Mouse (Mus musculus) mouse embryonic stem cell (cell line): Measurements from ENCODE around the gene Abhd16a.

Experiments
- in situ Hi-C, 2 experiments: fragments of 300-500 bp; cut with MboI; formaldehyde crosslinking; loops; 1 replicate in 1 of 2; 3 replicates in 1 of 2; pipeline ENCODE4 v1.14.3; 2019 to 2020; ENCODE audit warnings: low sequenced_read_pairs in 2 of 2, low pct_unique_long_range_greater_than_20kb in 1 of 2, mixed read lengths in 1 of 2; ENCODE audit not compliant: unreplicated experiment in 1 of 2

Abhd16a gene

DNA sequence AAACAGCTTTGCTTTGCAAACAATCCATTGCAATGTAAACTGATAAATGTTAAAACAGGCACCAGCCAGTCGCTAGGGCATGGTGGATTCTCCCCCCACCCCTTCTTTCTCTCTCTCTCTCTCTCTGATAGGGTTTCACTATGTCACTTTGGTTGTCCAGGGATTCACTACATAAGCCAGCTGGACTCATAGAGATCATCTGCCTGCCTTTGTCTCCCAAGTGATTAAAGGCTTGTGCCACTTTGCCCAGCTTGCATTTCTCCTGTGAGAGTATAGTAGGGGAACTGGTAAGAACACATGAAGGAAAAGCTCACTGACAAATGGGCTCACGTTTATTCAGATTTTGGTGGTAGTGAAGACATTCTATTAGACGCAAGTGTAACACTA lies 43.1 kb downstream of the Abhd16a start:
- in situ Hi-C loops, result no loop called here

GRCm38 (mm10) chr17:35133517-35133916 lies 44.5 kb downstream of the Abhd16a start:
- in situ Hi-C loops, result no loop called here

DNA sequence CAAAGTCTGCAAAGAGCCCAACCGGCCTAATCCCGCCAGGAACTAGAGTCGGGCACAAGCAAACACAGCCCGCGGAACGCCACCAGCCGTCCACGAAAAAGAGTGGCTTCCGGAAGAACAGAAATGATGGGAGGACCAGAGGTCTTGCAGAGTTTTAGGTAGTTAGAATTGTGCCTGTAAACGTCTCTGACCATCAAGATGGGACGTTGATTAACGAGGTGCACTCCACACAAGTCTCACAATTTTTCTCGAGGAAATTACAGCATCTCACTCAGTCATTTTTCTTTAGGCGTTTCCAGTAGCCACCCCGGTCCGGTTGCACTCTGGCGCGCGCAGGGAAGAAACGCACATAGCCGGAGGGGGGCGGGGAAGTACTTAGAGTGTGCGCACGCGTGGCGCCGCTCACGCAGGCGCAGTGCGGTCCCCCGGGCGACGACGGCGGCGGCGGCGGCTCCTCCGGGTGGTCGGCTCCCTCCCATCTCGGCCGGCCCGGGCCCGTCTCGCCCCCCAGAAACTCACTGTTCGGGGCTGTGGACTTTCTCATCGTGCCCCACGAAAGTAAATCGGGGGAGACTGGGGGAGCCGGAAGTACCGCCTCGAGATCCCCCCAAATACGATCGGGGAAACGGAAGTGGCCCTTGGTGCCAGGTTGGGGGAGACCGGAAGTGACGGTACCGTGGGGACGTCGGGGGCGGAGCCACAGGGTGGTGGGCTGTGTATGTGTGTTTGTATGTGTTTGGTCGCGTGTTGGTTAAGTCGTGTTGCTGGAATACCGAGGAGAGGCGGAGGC lies 45.9 kb downstream of the Abhd16a start, which contains the start of gene Bag6:
Bag6 (plus strand) TSS at position 378 of the 790 bp plus-strand sequence.
- in situ Hi-C loops, result no loop called here

- in situ Hi-C loops, result no loop called here
Measured at GRCm38 (mm10) chr17:35135591-35136320, 46.7 kb downstream of the Abhd16a start.

- in situ Hi-C loops, result no loop called here
Measured at GRCm38 (mm10) chr17:35139269-35139668, 50.2 kb downstream of the Abhd16a start.

DNA sequence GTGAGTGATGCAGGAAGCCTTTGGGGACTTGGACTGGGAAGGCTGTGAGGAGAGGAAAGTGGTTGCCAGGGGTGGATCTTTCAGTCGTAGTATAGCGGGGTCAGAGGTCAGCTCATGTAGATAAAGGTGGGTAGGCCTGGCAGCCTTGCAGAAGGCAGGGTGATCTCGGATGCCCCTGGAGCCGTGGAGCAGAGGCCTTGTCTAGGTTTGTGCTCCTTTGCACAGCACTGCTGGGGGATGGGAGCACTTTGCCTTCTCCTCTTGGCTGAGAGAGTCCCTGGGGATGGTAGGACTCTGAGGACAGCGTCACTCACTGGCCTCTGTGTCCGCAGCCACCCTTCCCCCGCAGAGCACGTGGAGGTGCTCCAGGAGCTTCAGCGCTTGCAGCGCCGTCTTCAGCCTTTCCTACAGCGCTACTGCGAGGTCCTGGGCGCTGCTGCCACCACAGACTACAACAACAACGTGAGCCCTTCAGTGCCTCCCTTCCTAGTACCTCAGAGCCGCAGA lies 51.5 kb downstream of the Abhd16a start:
- in situ Hi-C loops, result loop anchor here in 1 of 2 experiments (10.0 kb wide), 1 partner anchor 126 kb away; the partner anchor contains the start of gene Vwa7

GRCm38 (mm10) chr17:35141971-35142370 lies 52.9 kb downstream of the Abhd16a start:
- in situ Hi-C loops, result loop anchor here in 1 of 2 experiments (10.0 kb wide), 1 partner anchor 127 kb away; the partner anchor contains the start of gene Vwa7

DNA sequence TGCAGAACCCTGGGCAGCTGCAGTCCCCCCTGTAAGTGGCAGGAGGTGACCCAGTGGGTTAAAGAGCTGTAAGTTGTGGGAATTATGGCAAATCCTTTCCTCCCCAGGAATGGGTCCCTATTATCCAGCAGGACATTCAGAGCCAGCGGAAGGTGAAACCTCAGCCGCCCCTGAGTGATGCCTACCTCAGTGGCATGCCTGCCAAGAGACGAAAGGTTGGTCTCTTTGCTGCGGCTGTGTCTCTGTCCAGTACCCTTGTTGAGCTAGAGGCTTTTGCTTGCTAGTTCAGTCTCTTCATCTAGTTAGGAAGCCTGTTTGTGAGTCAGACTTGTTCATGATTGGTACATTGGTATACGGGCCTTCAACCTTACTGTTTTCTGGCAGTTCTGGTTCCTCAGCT lies 57.1 kb downstream of the Abhd16a start:
- in situ Hi-C loops, result loop anchor here in 1 of 2 experiments (10.0 kb wide), 1 partner anchor 131 kb away; the partner anchor contains the start of gene Vwa7

DNA sequence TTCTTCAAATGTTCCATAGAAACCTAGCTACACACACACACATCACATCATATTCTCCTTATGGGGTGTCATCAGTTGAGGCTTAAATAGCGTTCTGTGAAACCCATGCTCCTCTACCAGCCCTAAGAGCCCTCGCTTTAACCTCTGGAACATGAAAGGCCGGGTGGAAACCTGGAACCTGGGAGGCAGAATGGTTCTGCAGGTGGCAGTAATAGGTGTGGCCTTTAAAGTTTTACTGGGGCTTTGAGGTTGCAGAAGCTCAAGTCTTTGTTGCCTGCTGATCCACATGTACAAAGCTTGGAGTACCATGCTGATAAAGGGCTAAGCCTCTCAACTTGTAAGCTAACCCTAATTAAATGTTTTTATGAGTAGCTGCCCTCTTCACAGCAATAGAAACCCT lies 58.3 kb downstream of the Abhd16a start:
- in situ Hi-C loops, result loop anchor here in 1 of 2 experiments (10.0 kb wide), 1 partner anchor 133 kb away; the partner anchor contains the start of gene Vwa7

- in situ Hi-C loops, result loop anchor here in 1 of 2 experiments (10.0 kb wide), 1 partner anchor 133 kb away; the partner anchor contains the start of gene Vwa7
Measured at GRCm38 (mm10) chr17:35147922-35148639, 59.0 kb downstream of the Abhd16a start.

GRCm38 (mm10) chr17:35152121-35152520 lies 63.1 kb downstream of the Abhd16a start:
- in situ Hi-C loops, result no loop called here
